Mouse (Mus musculus) ovary, postnatal 36 days (tissue): ENCODE measurements at regions not wholly inside any gene's neighbourhood (a gene's known extent, or its start where the extent isn't known, plus 50 kb on each side); places are given as distances from the start of the nearest gene placed in this dataset.

Experiments used
- DNase-seq: peaks from one replicate; pipeline ENCODE4 v3.0.0; 2022; ENCODE audit warnings: low spot score, mixed read lengths

GRCm38 (mm10) chr3:17667016-17667415 is 281.2 kb upstream of the Cypt12 start:
- DNase-seq = no peak

DNA sequence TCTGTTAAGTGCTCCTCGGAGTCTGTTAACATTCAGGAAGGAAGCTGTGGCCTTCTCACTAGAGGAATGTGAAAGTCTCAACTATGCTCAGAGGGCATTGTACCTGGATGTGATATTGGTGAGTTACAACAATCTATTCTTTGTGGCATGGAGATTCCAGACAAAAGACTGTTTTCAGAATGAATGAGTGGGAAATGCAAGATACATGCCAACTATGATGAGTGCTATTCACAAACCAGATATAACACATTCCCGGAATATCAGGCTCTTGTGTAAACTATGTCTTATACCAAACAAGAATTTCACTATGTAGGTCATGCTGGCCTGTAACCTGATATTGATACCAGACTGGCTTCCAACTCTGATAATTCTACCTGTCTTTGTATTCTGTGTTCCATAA is 279.4 kb upstream of the Cypt12 start:
- no peak for DNase-seq
